Mouse (Mus musculus) CH12.LX (cell line): ENCODE measurements at regions not wholly inside any gene's neighbourhood (a gene's known extent, or its start where the extent isn't known, plus 50 kb on each side); places are given as distances from the start of the nearest gene placed in this dataset.

Source experiments
- CTCF ChIP-seq, 2 experiments: IDR thresholded peaks in 1 of 2; conservative IDR thresholded peaks in 1 of 2; 2 replicates each; pipeline ENCODE4 v1.5.1; 2011 to 2012; ENCODE audit warnings: low read depth in 2 of 2, low read length in 2 of 2, improper control_type of control experiment in 1 of 2, inconsistent platforms in 1 of 2, mild to moderate bottlenecking in 1 of 2, moderate library complexity in 1 of 2
- EP300 ChIP-seq: IDR thresholded peaks from 2 replicates; pipeline ENCODE4 v1.6.1; 2011; ENCODE audit warnings: low read length, improper control_type of control experiment
- ETS1 ChIP-seq: conservative IDR thresholded peaks from 2 replicates; pipeline ENCODE4 v1.6.1; 2012; ENCODE audit warnings: low read depth, mild to moderate bottlenecking, inconsistent platforms, low read length, improper control_type of control experiment, moderate library complexity
- MAFK ChIP-seq: IDR thresholded peaks from 2 replicates; pipeline ENCODE4 v1.6.1; 2011; ENCODE audit warnings: low read length, improper control_type of control experiment; ENCODE audit not compliant: insufficient replicate concordance
- NELFE ChIP-seq: IDR thresholded peaks from 2 replicates; pipeline ENCODE4 v1.6.1; 2011; ENCODE audit warnings: low read depth, low read length, improper control_type of control experiment
- NRF1 ChIP-seq: IDR thresholded peaks from 2 replicates; pipeline ENCODE4 v1.6.1; 2014; ENCODE audit warnings: low read depth, mild to moderate bottlenecking, inconsistent platforms, low read length, improper control_type of control experiment, moderate library complexity
- PAX5 ChIP-seq: IDR thresholded peaks from 2 replicates; pipeline ENCODE4 v1.6.1; 2012; ENCODE audit warnings: low read length, inconsistent platforms, mixed read lengths
- POLR2A ChIP-seq: IDR thresholded peaks from 2 replicates; pipeline ENCODE4 v1.6.1; 2011; ENCODE audit warnings: low read depth, mild to moderate bottlenecking, improper control_type of control experiment, low read length
- POLR2AphosphoS2 ChIP-seq: IDR thresholded peaks from 2 replicates; pipeline ENCODE4 v1.6.1; 2011; ENCODE audit warnings: low read depth, low read length, improper control_type of control experiment
- RAD21 ChIP-seq: IDR thresholded peaks from 2 replicates; pipeline ENCODE4 v1.6.1; 2011; ENCODE audit warnings: low read depth, mild to moderate bottlenecking, low read length, improper control_type of control experiment, moderate library complexity
- USF2 ChIP-seq: conservative IDR thresholded peaks from 2 replicates; pipeline ENCODE4 v1.6.1; 2011; ENCODE audit warnings: low read depth, low read length, improper control_type of control experiment
- ZMIZ1 ChIP-seq: IDR thresholded peaks from 2 replicates; pipeline ENCODE4 v1.6.1; 2012; ENCODE audit warnings: low read depth, mild to moderate bottlenecking, inconsistent platforms, low read length, improper control_type of control experiment
- ZNF384 ChIP-seq: IDR thresholded peaks from 2 replicates; pipeline ENCODE4 v1.6.1; 2012; ENCODE audit warnings: low read depth, low read length, improper control_type of control experiment, inconsistent platforms

GRCm38 (mm10) chr17:88201249-88201970 lies 136.3 kb upstream of the Fbxo11 start:
- TF ChIP-seq ETS1 = no peak
- no peak for TF ChIP-seq ZNF384
- TF ChIP-seq EP300 = no peak
- no peak for TF ChIP-seq PAX5
- TF ChIP-seq CTCF (conservative IDR thresholded peaks at IDR 0.05 in 1 of 2, IDR thresholded peaks at IDR 0.05 in 1 of 2; ENCODE audit: low read depth in 2 of 2, low read length in 2 of 2) = no peak
- TF ChIP-seq POLR2A = no peak; the same call in 1 of the 2 replicates
- TF ChIP-seq NRF1 = no peak
- no peak for TF ChIP-seq NELFE
- no peak for TF ChIP-seq ZMIZ1
- no peak for TF ChIP-seq USF2
- TF ChIP-seq MAFK = no peak
- TF ChIP-seq RAD21 = no peak
- no peak for TF ChIP-seq POLR2AphosphoS2
